Mouse (Mus musculus): ENCODE measurements around the gene Mindy4.
"Not testable (repeated sequence)": the region's sequence is repeated elsewhere in the genome, so short reads cannot be mapped to it uniquely, and the experiment has no call there.

Mindy4 gene

GRCm38 (mm10) chr6:55202913-55203910 is at the start of gene Mindy4:
Gene Mindy4, plus strand, starts transcription at chr6:55203383.
- DNase-seq (ENCODE audit: low read depth), result peak; percentile 97

DNA sequence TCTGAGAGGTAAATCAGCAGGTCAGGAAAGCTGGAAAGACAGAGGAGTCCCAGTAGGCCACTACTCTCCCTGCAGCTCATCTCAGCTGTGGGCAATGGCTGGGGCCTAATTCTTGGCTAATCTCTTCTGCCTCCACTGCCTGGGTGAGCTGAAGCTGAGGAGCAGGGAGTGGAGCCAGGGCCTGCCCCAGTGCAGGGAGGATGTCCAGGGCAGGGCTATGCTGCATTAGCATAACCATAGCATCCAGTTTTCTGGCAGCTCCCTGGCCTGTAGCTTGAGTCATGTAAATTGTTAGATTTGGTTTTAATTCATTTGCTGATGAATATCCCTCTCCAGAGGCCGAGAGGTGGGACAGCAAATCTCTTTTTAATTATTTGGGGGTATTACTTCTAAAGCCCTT is 43.9 kb upstream of the Mindy4 start:
- DNase-seq (ENCODE audit: low read depth), result no peak

DNA sequence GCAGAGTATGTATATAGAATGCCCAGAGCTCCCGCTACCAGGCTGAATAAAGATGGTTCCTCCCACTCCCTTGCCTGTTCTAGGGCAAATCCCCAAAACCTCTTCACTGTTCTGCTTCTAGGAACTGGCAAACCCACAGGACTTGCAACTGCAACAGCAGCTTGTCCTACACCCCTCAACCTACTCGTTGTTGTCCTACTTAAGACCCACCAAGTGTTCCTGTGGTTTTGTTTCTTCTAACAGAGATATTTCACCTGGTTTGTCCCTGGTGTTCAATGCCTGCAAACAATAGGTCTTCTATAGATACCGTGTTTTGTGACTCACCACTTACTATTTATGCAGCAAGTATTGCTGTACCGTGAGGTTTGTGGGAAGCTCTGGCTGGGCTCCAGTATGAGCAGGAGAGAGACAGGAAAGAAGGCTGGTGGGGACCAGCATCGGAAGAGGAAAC is 41.8 kb upstream of the Mindy4 start:
- peak; percentile 65 for DNase-seq (ENCODE audit: low read depth)

DNA sequence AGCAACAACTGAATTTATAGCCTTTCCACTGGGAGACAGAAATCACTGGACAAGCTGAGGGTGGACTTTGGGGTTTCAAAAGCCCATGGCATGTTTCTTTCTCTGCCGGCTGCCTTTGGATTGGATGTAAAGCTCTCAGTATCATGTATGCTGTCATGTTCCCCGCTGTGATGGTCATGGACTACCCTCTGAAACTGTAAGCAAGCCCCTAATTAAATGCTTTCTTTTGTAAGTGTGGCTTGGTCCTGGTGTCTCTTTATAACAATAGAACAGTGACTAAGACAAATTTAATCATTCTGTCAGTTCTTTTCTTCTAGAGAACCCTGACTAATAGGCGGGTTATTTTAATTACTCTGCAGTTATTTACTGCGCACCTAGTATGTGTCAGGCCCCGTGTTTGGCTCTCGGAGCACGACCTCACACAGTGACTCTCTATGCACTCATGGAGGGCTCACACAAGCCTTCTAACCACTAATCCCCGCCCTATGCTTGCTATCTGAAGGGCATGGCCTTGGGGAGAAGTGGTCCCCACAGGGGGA is 40.1 kb upstream of the Mindy4 start:
- DNase-seq (ENCODE audit: low read depth), result no peak

GRCm38 (mm10) chr6:55166777-55167463 is 36.3 kb upstream of the Mindy4 start:
- peak; percentile 91 for DNase-seq (ENCODE audit: low read depth)

- DNase-seq (ENCODE audit: low read depth), result no peak
These were observed 33.4 kb upstream of the Mindy4 start for GRCm38 (mm10) chr6:55169818-55170217.

DNA sequence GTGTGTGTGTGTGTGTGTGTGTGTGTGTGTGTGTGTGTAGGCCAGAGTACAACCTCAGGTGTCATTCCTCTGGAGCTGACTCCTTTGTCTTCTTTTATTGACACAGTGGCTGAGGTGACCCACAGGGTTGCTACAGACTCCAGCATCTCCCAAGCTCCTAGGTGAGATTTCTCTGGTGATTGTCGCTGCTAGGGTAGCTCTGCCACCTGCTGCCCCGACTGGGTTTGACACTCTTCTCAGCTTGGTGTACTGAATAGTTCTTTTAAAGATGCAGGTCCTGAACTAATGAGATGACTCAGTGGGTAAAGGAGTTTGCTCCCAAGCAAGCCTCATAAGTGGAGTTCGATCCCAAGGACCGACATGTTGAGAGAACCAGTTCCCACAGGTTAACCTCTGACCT is 31.5 kb upstream of the Mindy4 start:
- DNase-seq (ENCODE audit: low read depth), result no peak

DNA sequence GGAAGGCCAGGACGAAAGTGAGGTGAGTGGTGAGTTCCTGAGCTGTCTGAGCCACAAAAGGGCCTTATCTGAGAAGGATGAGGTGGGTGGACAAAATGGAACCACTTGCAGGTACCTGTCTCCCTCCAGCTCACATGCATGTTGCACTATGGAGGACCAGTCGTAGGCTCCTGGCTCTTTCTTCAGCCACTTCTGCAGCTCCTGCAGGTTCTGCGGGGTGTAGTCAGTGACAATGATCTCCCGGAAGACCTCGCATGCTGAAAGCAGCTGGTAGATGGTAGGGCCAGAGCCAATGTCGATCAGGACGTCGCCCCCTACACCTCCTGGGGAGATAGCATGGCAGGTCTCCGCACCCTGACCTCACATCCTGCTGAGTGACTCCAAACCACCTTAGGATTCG is 30.0 kb upstream of the Mindy4 start:
- DNase-seq (ENCODE audit: low read depth), result no peak

DNA sequence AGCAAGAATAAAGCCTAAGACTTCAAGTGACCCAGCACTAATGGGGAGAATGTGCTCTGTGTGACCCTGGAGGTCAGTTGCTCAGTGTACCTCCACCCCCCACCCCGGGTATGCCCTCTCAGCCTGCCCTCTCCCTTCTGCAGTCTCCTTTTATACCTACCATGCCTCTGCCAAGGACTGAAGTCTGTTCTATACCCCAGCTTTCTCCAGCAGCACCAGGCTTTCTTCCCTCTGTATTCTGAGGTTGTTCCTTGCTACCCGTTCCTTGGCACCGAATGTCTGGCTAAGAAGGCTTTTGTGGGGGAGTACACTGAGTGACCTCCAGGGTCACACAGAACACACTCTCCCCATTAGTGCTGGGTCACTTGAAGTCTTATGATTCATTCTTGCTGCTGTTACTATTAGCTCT is 29.2 kb upstream of the Mindy4 start:
- no peak for DNase-seq (ENCODE audit: low read depth)

GRCm38 (mm10) chr6:55174741-55175181 is 28.4 kb upstream of the Mindy4 start, which contains the start of gene Inmt:
Gene Inmt, minus strand, starts transcription at chr6:55175043.
- DNase-seq (ENCODE audit: low read depth), result no peak

DNA sequence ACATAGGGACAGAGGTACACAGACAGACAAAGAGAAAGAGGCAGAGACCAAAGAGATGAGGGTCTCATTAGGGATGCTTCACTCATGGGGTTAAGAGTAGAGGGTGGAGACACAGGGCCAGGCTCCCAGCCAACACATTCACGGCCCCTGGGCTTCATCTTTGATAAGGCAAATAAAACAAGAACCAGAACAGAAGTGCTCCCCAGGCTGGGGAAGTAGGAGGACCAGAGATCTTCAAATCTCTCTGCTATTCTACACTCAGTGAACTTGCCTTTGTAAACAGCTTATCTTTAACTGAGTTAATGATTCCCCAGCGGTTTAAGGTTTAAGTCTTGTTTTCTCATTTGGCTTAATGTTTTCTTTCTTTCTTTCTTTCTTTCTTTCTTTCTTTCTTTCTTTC is 27.7 kb upstream of the Mindy4 start:
- DNase-seq (ENCODE audit: low read depth), result peak; percentile 29

DNA sequence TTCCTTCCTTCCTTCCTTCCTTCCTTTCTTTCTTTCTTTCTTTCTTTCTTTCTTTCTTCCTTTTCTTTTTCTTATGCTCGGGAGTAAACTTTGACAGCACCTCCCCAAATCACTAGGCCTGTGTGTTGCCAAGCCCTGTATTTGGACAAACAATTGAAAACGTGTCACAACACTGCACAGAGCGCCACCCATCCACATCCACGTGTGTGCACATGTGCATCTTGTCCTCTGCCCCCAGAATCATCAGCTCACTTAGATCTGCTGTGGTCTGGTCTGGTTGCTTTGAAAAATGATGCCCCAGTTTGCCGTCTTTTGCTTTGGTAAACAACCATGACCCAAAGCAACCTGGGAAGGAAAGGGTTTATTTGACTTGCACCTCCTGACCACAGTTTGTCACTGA is 27.3 kb upstream of the Mindy4 start:
- no peak for DNase-seq (ENCODE audit: low read depth)

GRCm38 (mm10) chr6:55177060-55177732 is 26.0 kb upstream of the Mindy4 start:
- peak; percentile 51 for DNase-seq (ENCODE audit: low read depth)

DNA sequence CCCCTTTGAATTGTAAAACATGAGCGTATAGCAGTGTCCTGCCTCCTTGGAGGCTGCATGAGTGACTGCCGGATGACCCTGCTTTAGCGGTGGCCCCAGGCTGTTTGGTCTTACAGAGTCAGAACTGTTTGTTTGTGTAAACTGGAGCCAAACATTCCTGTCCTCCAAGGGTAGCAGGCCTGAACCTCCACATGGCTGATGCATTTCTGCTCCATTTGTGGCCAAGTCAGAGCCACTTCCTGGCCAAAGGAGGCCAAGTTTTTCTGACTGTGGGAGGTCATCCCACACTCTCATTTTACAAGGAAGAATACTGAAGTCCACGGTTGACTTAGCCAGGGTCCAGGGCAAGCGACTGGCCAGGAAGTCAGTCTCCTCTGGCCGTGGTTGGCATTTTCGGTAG is 23.6 kb upstream of the Mindy4 start:
- peak; percentile 65 for DNase-seq (ENCODE audit: low read depth)

GRCm38 (mm10) chr6:55182655-55183430 is 20.3 kb upstream of the Mindy4 start:
- no peak for DNase-seq (ENCODE audit: low read depth)

- DNase-seq (ENCODE audit: low read depth), result not testable (repeated sequence)
These were observed 15.4 kb upstream of the Mindy4 start for GRCm38 (mm10) chr6:55187827-55188226.

- no peak for DNase-seq (ENCODE audit: low read depth)
These were observed 13.8 kb upstream of the Mindy4 start for GRCm38 (mm10) chr6:55189406-55189805.

DNA sequence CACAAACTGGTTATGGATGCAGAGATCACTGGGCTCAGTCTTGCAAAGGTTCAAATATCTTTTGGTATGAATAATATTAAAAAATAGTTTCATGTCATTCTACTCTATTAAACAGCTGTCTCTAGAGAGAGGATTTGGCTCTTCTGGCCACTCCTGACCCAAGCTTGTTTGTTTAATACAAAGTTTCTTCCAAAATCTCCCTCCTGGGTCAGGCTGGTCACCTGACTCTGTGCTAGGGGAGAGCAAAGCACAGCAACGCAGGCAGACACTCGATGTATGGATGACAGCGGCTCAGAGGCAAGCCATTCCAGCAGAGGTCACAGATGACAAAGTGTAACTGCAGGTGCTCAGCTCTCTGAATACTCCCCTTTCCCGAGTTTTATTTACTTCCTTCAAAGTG is 11.6 kb upstream of the Mindy4 start:
- DNase-seq (ENCODE audit: low read depth), result no peak

DNA sequence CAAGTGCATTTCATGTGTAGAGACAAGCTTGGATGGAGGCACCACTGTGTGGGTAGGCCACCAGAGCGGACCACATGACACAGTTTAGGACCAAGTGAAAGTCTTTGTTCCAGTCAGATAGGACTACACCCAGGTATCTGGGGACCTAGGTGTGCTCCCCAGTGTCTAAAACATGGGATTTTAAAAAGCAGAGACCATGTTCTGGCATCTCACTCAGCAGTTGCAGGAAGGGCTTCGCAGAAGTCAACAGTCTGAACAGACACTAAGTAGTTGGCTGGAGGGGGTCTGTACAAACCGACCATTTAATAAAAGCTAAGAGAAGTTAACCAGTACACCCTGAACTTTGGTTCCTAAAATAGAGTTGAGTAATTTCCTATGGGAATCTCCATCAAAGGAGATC is 10.0 kb upstream of the Mindy4 start:
- no peak for DNase-seq (ENCODE audit: low read depth)

GRCm38 (mm10) chr6:55199047-55199446 is 4.1 kb upstream of the Mindy4 start:
- DNase-seq (ENCODE audit: low read depth), result no peak

GRCm38 (mm10) chr6:55203931-55204330 is 748 bp downstream of the Mindy4 start:
- peak; percentile 51 for DNase-seq (ENCODE audit: low read depth)

All from NIH3T3 (cell line).